Mouse (Mus musculus) testis, adult 2 months (tissue): ENCODE data around the gene Poglut1. TPM values are rescaled to one million over a fixed set of nuclear protein-coding genes. Genes with fewer than 3 reads are reported as not detected.

ENCODE experiments used
- H3K27ac ChIP-seq: fragments of 200-500 bp; 2 replicates; pipeline ENCODE4 v1.5.1; 2012; ENCODE audit warnings: low read depth, low read length; ENCODE audit not compliant: control insufficient read depth, insufficient read depth
- H3K27me3 ChIP-seq: fragments of 200-500 bp; 2 replicates; pipeline ENCODE4 v1.6.1; 2012; ENCODE audit warnings: mild to moderate bottlenecking, low read length, moderate library complexity; ENCODE audit not compliant: control insufficient read depth, insufficient read depth
- H3K36me3 ChIP-seq: fragments of 200-500 bp; 2 replicates; pipeline ENCODE4 v1.6.1; 2012; ENCODE audit warnings: mild to moderate bottlenecking, low read length; ENCODE audit not compliant: control insufficient read depth, insufficient read depth
- H3K4me1 ChIP-seq: fragments of 200-500 bp; 2 replicates; pipeline ENCODE4 v1.6.1; 2012; ENCODE audit warnings: low read length; ENCODE audit not compliant: control insufficient read depth, insufficient read depth
- H3K4me3 ChIP-seq: fragments of 200-500 bp; 2 replicates; pipeline ENCODE4 v1.5.1; 2012; ENCODE audit warnings: low read depth, mild to moderate bottlenecking, low read length, moderate library complexity, mixed read lengths; ENCODE audit not compliant: control insufficient read depth
- CTCF ChIP-seq: fragments of 200-500 bp; IDR thresholded peaks from 2 replicates; pipeline ENCODE4 v1.5.1; 2012; ENCODE audit warnings: low read depth, mild to moderate bottlenecking, inconsistent platforms, low read length, moderate library complexity; ENCODE audit not compliant: control insufficient read depth, insufficient read depth, insufficient replicate concordance
- POLR2A ChIP-seq: fragments of 200-500 bp; IDR thresholded peaks from 2 replicates; pipeline ENCODE4 v1.6.1; 2012; ENCODE audit warnings: low read depth, mild to moderate bottlenecking, inconsistent platforms, low read length, moderate library complexity; ENCODE audit not compliant: control insufficient read depth
- polyA plus RNA-seq: library from polyadenylated mRNA; depleted of rRNA; stranded (reverse); fragments of >200 nt; gene quantifications from 2 replicates; pipeline ENCODE4 v1.2.3, GENCODE M21; 2012

Gene Poglut1
- polyA plus RNA-seq, 1 experiment: 3.9 TPM

GRCm38 (mm10) chr16:38563516-38563915 is 13.5 kb upstream of the Poglut1 start:
- H3K27ac ChIP-seq: no peak overlapping the region; the same call in 1 of the 2 replicates
- peaks cover 4% of the 10 kb centered on the region for H3K36me3 ChIP-seq
- no peak for TF ChIP-seq POLR2A
- no peak for TF ChIP-seq CTCF
- peaks cover 2% of the 10 kb centered on the region; the same call in 1 of the 2 replicates for H3K4me1 ChIP-seq
- H3K4me3 ChIP-seq: peak overlapping the region; percentile 89; the same call in 1 of the 2 replicates
- no peaks in the 10 kb centered on the region for H3K27me3 ChIP-seq

GRCm38 (mm10) chr16:38562968-38563327 is 12.9 kb upstream of the Poglut1 start:
- Histone ChIP-seq H3K27me3 (no peaks in the 10 kb centered on the region), H3K4me1 (peaks cover 2% of the 10 kb centered on the region; the same call in 1 of the 2 replicates), H3K4me3 (peak overlapping the region; percentile 89), H3K27ac (peak overlapping the region; percentile 52), H3K36me3 (peaks cover 4% of the 10 kb centered on the region)
- TF ChIP-seq CTCF (no peak), POLR2A (no peak)

- Histone ChIP-seq H3K27ac (peak overlapping the region; percentile 67), H3K36me3 (peaks cover 4% of the 10 kb centered on the region), H3K27me3 (no peaks in the 10 kb centered on the region), H3K4me1 (peaks cover 2% of the 10 kb centered on the region; the same call in 1 of the 2 replicates), H3K4me3 (peak overlapping the region; percentile 89)
- TF ChIP-seq POLR2A (peak; percentile 99), CTCF (0 out of 2 replicates have a peak, but pooled peaks have one; percentile 2)
Observed at GRCm38 (mm10) chr16:38562131-38562967, 12.3 kb upstream of the Poglut1 start.

DNA sequence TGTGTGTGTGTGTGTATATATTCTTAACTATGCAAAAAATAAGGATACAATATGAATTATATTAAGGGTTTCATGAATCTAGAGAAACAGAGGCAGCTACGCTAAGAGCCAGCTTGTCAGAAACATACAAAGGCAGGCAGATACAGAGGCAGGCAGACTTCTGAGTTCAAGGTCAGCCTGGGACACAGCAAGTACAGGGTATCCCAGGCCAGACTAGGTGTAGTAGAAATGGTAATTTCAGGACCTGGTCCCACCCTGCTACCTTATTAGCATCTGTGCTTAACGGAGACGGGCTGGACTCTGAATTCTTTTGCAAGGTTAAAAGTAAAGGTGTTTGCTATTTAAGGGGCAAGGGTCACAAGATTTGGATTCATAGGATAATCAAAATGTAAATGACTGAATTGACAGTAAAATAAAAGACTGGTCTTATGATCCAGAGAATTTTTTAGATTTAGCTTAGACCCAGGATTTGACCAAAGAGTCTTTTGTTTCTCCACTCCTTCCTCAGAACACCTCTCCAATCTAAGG is 8.2 kb upstream of the Poglut1 start, which contains the start of gene Tmem39a:
TSS of gene Tmem39a (plus strand) at position 478 of the 528 bp plus-strand sequence.
- Histone ChIP-seq H3K36me3 (no peaks in the 10 kb centered on the region), H3K4me3 (no peak within 1 kb of the TSS), H3K4me1 (no peaks in the 10 kb centered on the region; the same call in 1 of the 2 replicates), H3K27me3 (no peaks in the 10 kb centered on the region), H3K27ac (no peak within 1 kb of the TSS)
- TF ChIP-seq POLR2A (no peak), CTCF (no peak)

DNA sequence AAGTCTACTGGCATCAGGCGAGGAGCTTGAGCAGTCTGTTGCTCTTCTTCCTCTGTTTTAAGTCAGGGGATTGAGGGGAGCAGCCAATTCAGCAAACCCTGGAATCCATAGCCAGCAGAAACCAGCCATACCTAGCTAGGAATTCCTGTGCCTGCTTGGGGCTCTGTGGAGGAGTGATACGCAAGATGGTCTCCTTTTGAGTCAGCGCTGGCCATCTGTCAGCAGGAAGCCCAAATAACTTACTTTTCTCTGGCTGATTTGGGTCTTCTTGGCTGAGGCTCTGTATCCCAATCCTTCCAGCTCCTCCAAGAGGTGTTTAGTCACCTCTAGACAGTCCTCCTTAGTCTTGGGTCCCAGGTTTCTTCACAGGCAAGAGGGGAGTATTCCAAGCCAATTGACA is 5.9 kb upstream of the Poglut1 start:
- H3K27me3 ChIP-seq: no peaks in the 10 kb centered on the region
- TF ChIP-seq CTCF: no peak
- no peak for TF ChIP-seq POLR2A
- no peak overlapping the region for H3K4me3 ChIP-seq
- no peak overlapping the region for H3K27ac ChIP-seq
- no peaks in the 10 kb centered on the region for H3K36me3 ChIP-seq
- H3K4me1 ChIP-seq: no peaks in the 10 kb centered on the region

DNA sequence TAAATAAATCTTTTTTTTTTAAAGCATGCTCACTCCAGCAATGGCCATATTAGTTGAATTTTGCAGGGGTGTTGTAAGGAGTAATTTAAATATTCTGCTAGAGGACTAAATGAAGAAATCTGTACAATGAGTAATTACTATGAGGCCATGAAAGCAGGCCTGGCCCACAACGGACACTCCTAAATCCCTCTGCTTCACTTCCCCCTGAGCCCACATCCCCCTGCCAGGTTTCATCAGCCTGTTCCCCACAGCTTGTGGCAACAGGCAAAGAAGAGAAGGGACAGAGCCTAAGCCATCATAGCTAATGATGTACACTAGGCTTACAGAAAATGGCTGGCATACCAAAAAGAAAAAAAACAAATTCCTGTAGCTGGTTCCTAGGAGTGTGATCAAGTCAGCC is 2.1 kb downstream of the Poglut1 start:
- no peak for TF ChIP-seq CTCF
- TF ChIP-seq POLR2A: no peak
- no peak overlapping the region for H3K27ac ChIP-seq
- H3K36me3 ChIP-seq: no peaks in the 10 kb centered on the region
- H3K4me3 ChIP-seq: no peak overlapping the region
- H3K4me1 ChIP-seq: peaks cover 2% of the 10 kb centered on the region; the same call in 1 of the 2 replicates
- no peaks in the 10 kb centered on the region for H3K27me3 ChIP-seq

DNA sequence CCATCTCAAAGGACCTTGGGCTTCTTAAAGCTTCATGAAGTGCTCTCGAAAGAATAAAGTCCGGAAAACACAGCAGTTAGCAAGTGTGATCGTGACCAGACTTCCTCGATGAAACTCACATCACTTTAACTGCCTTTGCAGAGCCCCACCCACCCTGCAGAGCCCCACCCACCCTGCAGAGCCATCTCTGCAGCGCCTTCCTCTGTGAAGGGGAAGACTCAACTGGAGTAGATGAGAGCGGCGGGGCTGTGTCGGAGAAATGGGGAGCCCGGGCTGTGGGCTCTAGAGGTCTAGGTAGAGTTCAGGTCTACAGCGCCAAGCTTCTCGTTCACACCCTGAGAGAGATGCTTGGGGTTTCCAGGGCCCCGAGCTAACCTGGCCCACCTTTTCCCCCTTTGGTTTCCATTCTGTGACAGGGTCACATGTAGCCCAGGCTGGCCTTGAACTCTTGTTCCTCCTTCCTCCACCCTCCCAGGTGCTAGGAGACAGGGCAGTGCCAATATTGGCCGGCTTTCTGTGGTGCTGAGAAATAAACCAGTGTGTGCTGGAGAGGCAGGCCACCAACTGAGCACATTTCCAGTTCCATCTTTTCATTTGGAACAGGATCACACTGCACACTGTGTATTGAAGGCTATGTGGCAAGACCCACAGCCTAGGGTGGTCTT is 11.2 kb downstream of the Poglut1 start:
- no peaks in the 10 kb centered on the region for H3K4me1 ChIP-seq
- no peak for TF ChIP-seq POLR2A
- no peak for TF ChIP-seq CTCF
- H3K27ac ChIP-seq: no peak overlapping the region
- no peaks in the 10 kb centered on the region for H3K27me3 ChIP-seq
- no peak overlapping the region for H3K4me3 ChIP-seq
- no peaks in the 10 kb centered on the region for H3K36me3 ChIP-seq
